Mouse (Mus musculus) MEL (cell line): Measurements from ENCODE around the gene Mcf2l. TPM values are rescaled to one million over a fixed set of nuclear protein-coding genes. Genes with fewer than 3 reads are reported as not detected.

ENCODE experiments used
- DNase-seq: peaks from one replicate; pipeline ENCODE4 v3.0.0; 2011; ENCODE audit warnings: low read depth, low spot score
- H3K27ac ChIP-seq: 2 replicates; pipeline ENCODE4 v1.5.1; 2012; ENCODE audit warnings: low read depth, mild to moderate bottlenecking, control low read depth, low read length, moderate library complexity; ENCODE audit not compliant: control insufficient read depth
- H3K27me3 ChIP-seq, 2 experiments: fragments of 150-350 bp in 1 of 2; sonication (generic) in 1 of 2; 2 replicates each; pipeline ENCODE4 v1.6.1; 2012; ENCODE audit warnings: low read length in 2 of 2, mild to moderate bottlenecking in 2 of 2, improper control_type of control experiment in 1 of 2, moderate library complexity in 1 of 2; ENCODE audit not compliant: insufficient read depth in 2 of 2, control insufficient read depth in 1 of 2
- H3K36me3 ChIP-seq, 2 experiments: 2 replicates each; pipeline ENCODE4 v1.6.1; 2012 to 2014; ENCODE audit warnings: low read length in 2 of 2, improper control_type of control experiment in 1 of 2, inconsistent platforms in 1 of 2, mild to moderate bottlenecking in 1 of 2; ENCODE audit not compliant: insufficient read depth in 2 of 2, control insufficient read depth in 1 of 2
- H3K4me1 ChIP-seq, 2 experiments: fragments of 150-350 bp in 1 of 2; sonication (generic) in 1 of 2; 2 replicates each; pipeline ENCODE4 v1.6.1; 2012; ENCODE audit warnings: low read length in 2 of 2, improper control_type of control experiment in 1 of 2, mild to moderate bottlenecking in 1 of 2; ENCODE audit not compliant: insufficient read depth in 2 of 2, control insufficient read depth in 1 of 2
- H3K4me3 ChIP-seq, 2 experiments: fragments of 150-350 bp in 1 of 2; sonication (generic) in 1 of 2; 2 replicates each; pipeline ENCODE4 v1.5.1; 2012; ENCODE audit warnings: low read depth in 2 of 2, low read length in 2 of 2, mild to moderate bottlenecking in 2 of 2, moderate library complexity in 2 of 2, control low read depth in 1 of 2, improper control_type of control experiment in 1 of 2; ENCODE audit not compliant: control insufficient read depth in 1 of 2, insufficient read depth in 1 of 2
- H3K79me2 ChIP-seq: 2 replicates; pipeline ENCODE4 v1.6.1; 2012; ENCODE audit warnings: mild to moderate bottlenecking, low read length, moderate library complexity; ENCODE audit not compliant: control insufficient read depth, poor library complexity, insufficient read depth
- H3K9ac ChIP-seq: 2 replicates; pipeline ENCODE4 v1.6.1; 2012; ENCODE audit warnings: low read depth, mild to moderate bottlenecking, control low read depth, low read length, moderate library complexity; ENCODE audit not compliant: control insufficient read depth, poor library complexity, severe bottlenecking
- H3K9me3 ChIP-seq: fragments of 150-350 bp; sonication (generic); replicated peaks from 2 replicates; pipeline ENCODE4 v1.6.1; 2012; ENCODE audit warnings: mild to moderate bottlenecking, low read length, improper control_type of control experiment, moderate library complexity; ENCODE audit not compliant: insufficient read depth
- CHD1 ChIP-seq: IDR thresholded peaks from 2 replicates; pipeline ENCODE4 v1.6.1; 2012; ENCODE audit warnings: low read depth, mild to moderate bottlenecking, inconsistent platforms, low read length, improper control_type of control experiment
- CHD2 ChIP-seq: IDR thresholded peaks from 2 replicates; pipeline ENCODE4 v1.6.1; 2011; ENCODE audit warnings: low read length, improper control_type of control experiment
- CTCF ChIP-seq, 3 experiments: IDR thresholded peaks in 2 of 3; conservative IDR thresholded peaks in 1 of 3; 2 replicates each; pipeline ENCODE4 v1.5.1; 2011 to 2012; ENCODE audit warnings: low read length in 3 of 3, low read depth in 2 of 3, mild to moderate bottlenecking in 2 of 3, improper control_type of control experiment in 1 of 3, inconsistent platforms in 1 of 3, mixed read lengths in 1 of 3, moderate library complexity in 1 of 3; ENCODE audit not compliant: control insufficient read depth in 1 of 3, insufficient read depth in 1 of 3, poor library complexity in 1 of 3, severe bottlenecking in 1 of 3
- EP300 ChIP-seq, 2 experiments: IDR thresholded peaks; 2 replicates each; pipeline ENCODE4 v1.6.1; 2011; ENCODE audit warnings: improper control_type of control experiment in 2 of 2, low read length in 2 of 2, low read depth in 1 of 2, mild to moderate bottlenecking in 1 of 2
- GATA1 ChIP-seq: IDR thresholded peaks from 2 replicates; pipeline ENCODE4 v1.6.1; 2011; ENCODE audit warnings: low read depth, low read length, improper control_type of control experiment
- HCFC1 ChIP-seq: IDR thresholded peaks from 2 replicates; pipeline ENCODE4 v1.6.1; 2012; ENCODE audit warnings: low read depth, mild to moderate bottlenecking, inconsistent platforms, low read length, improper control_type of control experiment, moderate library complexity
- MAFK ChIP-seq: IDR thresholded peaks from 2 replicates; pipeline ENCODE4 v1.6.1; 2011; ENCODE audit warnings: low read depth, mild to moderate bottlenecking, low read length, improper control_type of control experiment, borderline replicate concordance
- MAX ChIP-seq: IDR thresholded peaks from 2 replicates; pipeline ENCODE4 v1.6.1; 2011; ENCODE audit warnings: low read length, improper control_type of control experiment
- MYB ChIP-seq: IDR thresholded peaks from 2 replicates; pipeline ENCODE4 v1.6.1; 2011; ENCODE audit warnings: mild to moderate bottlenecking, low read depth, low read length, improper control_type of control experiment
- MYC ChIP-seq: IDR thresholded peaks from 2 replicates; pipeline ENCODE4 v1.6.1; 2011; ENCODE audit warnings: low read depth, mild to moderate bottlenecking, low read length, improper control_type of control experiment, moderate library complexity
- NELFE ChIP-seq: IDR thresholded peaks from 2 replicates; pipeline ENCODE4 v1.6.1; 2011; ENCODE audit warnings: low read depth, low read length, improper control_type of control experiment
- NRF1 ChIP-seq: IDR thresholded peaks from 2 replicates; pipeline ENCODE4 v1.6.1; 2014; ENCODE audit warnings: low read depth, mild to moderate bottlenecking, inconsistent platforms, low read length, improper control_type of control experiment, moderate library complexity; ENCODE audit not compliant: poor library complexity, insufficient read depth, severe bottlenecking
- RAD21 ChIP-seq: IDR thresholded peaks from 2 replicates; pipeline ENCODE4 v1.6.1; 2011; ENCODE audit warnings: mild to moderate bottlenecking, low read depth, low read length, improper control_type of control experiment
- RCOR1 ChIP-seq: IDR thresholded peaks from 2 replicates; pipeline ENCODE4 v1.6.1; 2012; ENCODE audit warnings: low read depth, mild to moderate bottlenecking, inconsistent platforms, low read length, improper control_type of control experiment
- SMC3 ChIP-seq: IDR thresholded peaks from 2 replicates; pipeline ENCODE4 v1.6.1; 2011; ENCODE audit warnings: low read depth, low read length, improper control_type of control experiment
- UBTF ChIP-seq: IDR thresholded peaks from 2 replicates; pipeline ENCODE4 v1.6.1; 2012; ENCODE audit warnings: low read depth, mild to moderate bottlenecking, inconsistent platforms, low read length, improper control_type of control experiment, moderate library complexity, borderline replicate concordance; ENCODE audit not compliant: insufficient read depth
- USF2 ChIP-seq, 2 experiments: IDR thresholded peaks; 2 replicates each; pipeline ENCODE4 v1.6.1; 2011 to 2012; ENCODE audit warnings: improper control_type of control experiment in 2 of 2, low read length in 2 of 2, borderline replicate concordance in 1 of 2, inconsistent platforms in 1 of 2, low read depth in 1 of 2, mild to moderate bottlenecking in 1 of 2; ENCODE audit not compliant: insufficient read depth in 1 of 2
- ZNF384 ChIP-seq: IDR thresholded peaks from 2 replicates; pipeline ENCODE4 v1.6.1; 2012; ENCODE audit warnings: low read depth, mild to moderate bottlenecking, inconsistent platforms, low read length, improper control_type of control experiment
- polyA plus RNA-seq, 2 experiments: library from polyadenylated mRNA; stranded (reverse) in 1 of 2; unstranded in 1 of 2; fragments of >175 nt in 1 of 2; fragments of >200 nt in 1 of 2; gene quantifications; 2 replicates each; pipeline versions ENCODE4 v1.2.1 to v1.2.4; 2012; ENCODE audit warnings: low replicate concordance in 2 of 2, low read depth in 1 of 2; ENCODE audit not compliant: insufficient read length in 2 of 2, insufficient read depth in 1 of 2, missing spikeins in 1 of 2
- total RNA-seq: library from RNA; depleted of rRNA; stranded (reverse); fragments of 300-350 nt; gene quantifications from 2 replicates; pipeline ENCODE4 v1.2.3, GENCODE M21; 2012

Mcf2l gene
- total and polyA plus RNA-seq, 3 experiments: 1.2 to 3.6 TPM; not detected in 1

DNA sequence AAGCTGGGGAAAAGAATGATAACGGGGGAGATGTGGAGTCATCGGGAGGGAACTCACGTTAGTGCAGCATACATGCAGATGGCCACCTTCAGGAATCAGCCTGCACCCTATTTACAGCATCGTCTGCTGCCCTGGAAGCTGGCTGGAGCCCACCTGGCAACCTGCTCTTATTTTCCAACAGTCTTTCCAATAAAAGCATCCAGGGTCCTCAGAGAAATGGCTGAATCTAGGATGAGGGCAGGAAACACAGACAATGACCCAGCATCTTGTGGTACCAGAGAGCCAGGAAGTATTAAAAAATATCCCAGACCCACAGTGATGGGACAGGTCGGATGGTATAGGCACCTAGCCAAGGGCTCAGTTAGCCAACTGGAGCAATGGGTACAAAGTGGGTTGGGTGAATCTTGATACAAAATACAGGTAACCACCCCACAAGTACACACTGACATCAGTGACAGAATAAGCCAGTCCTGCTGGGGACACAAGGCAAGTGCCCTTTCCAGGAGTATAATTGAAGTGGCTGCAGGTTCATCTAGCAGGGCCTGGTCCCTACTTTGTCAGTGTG is 19.4 kb downstream of the Mcf2l start:
- TF ChIP-seq CHD1 (no peak), HCFC1 (no peak), RAD21 (no peak), SMC3 (no peak), ZNF384 (no peak), CTCF (IDR thresholded peaks at IDR 0.05 in 2 of 3, conservative IDR thresholded peaks at IDR 0.05 in 1 of 3; ENCODE audit: control insufficient read depth in 1 of 3, insufficient read depth in 1 of 3, low read depth in 2 of 3, low read length in 3 of 3, poor library complexity in 1 of 3, severe bottlenecking in 1 of 3) (no peak), CHD2 (no peak), UBTF (no peak), MAFK (no peak), RCOR1 (no peak), MAX (no peak), NELFE (no peak), GATA1 (no peak), MYB (no peak), NRF1 (no peak), EP300 (IDR thresholded peaks at IDR 0.05; ENCODE audit: low read depth in 1 of 2, low read length in 2 of 2) (no peak)
- no peak for DNase-seq
- H3K27me3 ChIP-seq: no peaks in the 10 kb centered on the region
- H3K9ac ChIP-seq: no peak overlapping the region
- no peak overlapping the region for H3K27ac ChIP-seq
- H3K4me1 ChIP-seq: no peaks in the 10 kb centered on the region
- no peaks in the 10 kb centered on the region for H3K36me3 ChIP-seq
- H3K9me3 ChIP-seq: no peaks in the 10 kb centered on the region
- no peak overlapping the region for H3K4me3 ChIP-seq
- no peaks in the 10 kb centered on the region for H3K79me2 ChIP-seq

DNA sequence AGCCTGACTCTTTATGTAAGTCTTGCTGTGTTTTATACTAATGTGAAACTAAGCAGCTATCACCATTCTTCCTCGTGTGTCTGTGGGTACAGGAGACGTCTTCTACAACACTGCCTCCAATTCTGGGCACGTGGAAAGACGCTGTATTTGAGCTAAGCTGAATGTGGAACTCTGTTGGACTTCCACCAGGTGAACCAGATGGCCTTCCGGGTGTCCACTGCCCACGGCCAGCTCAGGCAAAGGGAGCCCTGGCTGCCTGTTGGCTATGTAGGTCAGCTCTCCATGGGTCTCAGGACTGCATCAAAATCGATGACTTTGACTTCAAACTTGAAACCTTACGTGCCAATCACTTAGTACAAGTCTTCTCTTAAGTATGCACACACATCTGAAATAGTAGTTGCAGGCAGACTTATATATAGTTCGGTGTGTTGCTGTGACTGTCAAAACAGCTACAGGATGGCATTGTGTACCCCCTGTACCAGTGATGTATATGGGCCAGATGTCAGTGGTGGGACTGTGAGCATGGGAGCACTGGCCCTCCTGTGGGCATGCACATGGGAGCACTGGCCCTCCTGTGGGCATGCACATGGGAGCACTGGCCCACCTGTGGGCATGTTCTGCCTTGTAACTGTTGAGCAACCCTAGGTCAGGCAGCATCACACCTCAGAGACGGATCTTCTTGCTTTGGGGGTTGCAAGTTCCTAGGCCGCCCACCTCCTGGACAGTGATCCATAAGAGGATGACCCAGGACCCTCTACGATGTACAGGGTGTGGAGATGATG is 20.4 kb downstream of the Mcf2l start:
- Histone ChIP-seq H3K36me3 (no peaks in the 10 kb centered on the region), H3K9me3 (no peaks in the 10 kb centered on the region), H3K27me3 (no peaks in the 10 kb centered on the region), H3K79me2 (no peaks in the 10 kb centered on the region), H3K9ac (no peak overlapping the region), H3K4me3 (no peak overlapping the region), H3K27ac (no peak overlapping the region), H3K4me1 (no peaks in the 10 kb centered on the region)
- TF ChIP-seq MAFK (no peak), USF2 (IDR thresholded peaks at IDR 0.05; ENCODE audit: borderline replicate concordance in 1 of 2, insufficient read depth in 1 of 2, low read depth in 1 of 2, low read length in 2 of 2) (no peak), NRF1 (no peak), MYC (no peak)
- no peak for DNase-seq
